ENCODE assay signal across 24 mouse cellular contexts in genomic region chr3:11601496-11601895, GRCm38 (mm10).
DNase-seq lines count a peak whose midpoint lies in the region; ATAC-seq lines count a peak whose summit lies in the region.
"Had no signal": no experiment of that assay in that cellular context is flagged by ENCODE, and none has a peak within 500 bp of the region (broad histone marks: within the 10 kb centered on the region; RNA-seq: fewer than 3 reads in every experiment).

No protein-coding gene starts in this region.

- no peaks in the 10 kb centered on the region for H3K27me3 ChIP-seq in forebrain, embryonic 14.5 days (replicated peaks; ENCODE audit: control insufficient read depth, insufficient read depth, low read length)
- no peaks in the 10 kb centered on the region for H3K27me3 ChIP-seq in forebrain, embryonic 12.5 days
- H3K27me3 ChIP-seq: heart, embryonic 12.5 days; intestine, embryonic 15.5 days; midbrain, embryonic 12.5 days had no signal

- H3K36me3 ChIP-seq in forebrain, embryonic 14.5 days (ENCODE audit: control insufficient read depth, insufficient read depth, low read length): no peaks in the 10 kb centered on the region
- H3K36me3 ChIP-seq in forebrain, embryonic 12.5 days (replicated peaks): no peaks in the 10 kb centered on the region
- H3K36me3 ChIP-seq: heart, embryonic 12.5 days; hindbrain, embryonic 10.5 days; intestine, embryonic 15.5 days; midbrain, embryonic 12.5 days had no signal

- no peak overlapping the region for H3K4me2 ChIP-seq in forebrain, embryonic 14.5 days (ENCODE audit: low read length)
- no peak overlapping the region for H3K4me2 ChIP-seq in forebrain, embryonic 12.5 days
- H3K4me2 ChIP-seq: heart, embryonic 12.5 days; intestine, embryonic 15.5 days; lung, embryonic 14.5 days; midbrain, embryonic 12.5 days had no signal

- no peaks in the 10 kb centered on the region for H3K9me3 ChIP-seq in forebrain, embryonic 14.5 days (replicated peaks; ENCODE audit: control insufficient read depth, low read length)
- H3K9me3 ChIP-seq in forebrain, embryonic 12.5 days: no peaks in the 10 kb centered on the region
- H3K9me3 ChIP-seq: heart, embryonic 12.5 days; hindbrain, embryonic 10.5 days; intestine, embryonic 15.5 days; midbrain, embryonic 12.5 days had no signal

- no peak; the same call in 1 of the 2 replicates for ATAC-seq in forebrain, embryonic 14.5 days
- no peak for ATAC-seq in forebrain, embryonic 12.5 days (ENCODE audit: low FRiP score)
- ATAC-seq: activated CD4-positive, CD25-positive, alpha-beta regulatory T cell, adult 4 months; hindbrain, embryonic 16.5 days; intestine, embryonic 15.5 days had no signal

- peak; percentile 36 for DNase-seq in forebrain, embryonic 14.5 days (ENCODE audit: low spot score)
- peak; percentile 3 for DNase-seq in right cerebral cortex, adult 18-20 months
- DNase-seq in right cerebral cortex, postnatal 4 days: no peak
- DNase-seq in layer of hippocampus, adult 9-11 months: peak; percentile 68
- DNase-seq in natural killer cell, adult 2 months (ENCODE audit: low spot score in 2 of 2): no peak
- DNase-seq in gastrocnemius, postnatal 10 days: no peak
- DNase-seq: adrenal gland, postnatal 14 days; cerebellum, adult 11 months; cerebellum, postnatal 10 days; heart, adult 18-20 months; heart, postnatal 10 days; kidney, adult 8-10 months; kidney, postnatal 10 days; lung, embryonic 14.5 days; right cerebral cortex, postnatal 25 days; thymus, postnatal 14 days had no signal

- no peak overlapping the region for H3K27ac ChIP-seq in forebrain, embryonic 14.5 days (ENCODE audit: low read depth, low read length)
- H3K27ac ChIP-seq in forebrain, embryonic 12.5 days: no peak overlapping the region
- H3K27ac ChIP-seq: hindbrain, embryonic 10.5 days; intestine, embryonic 15.5 days; liver, embryonic 14.5 days; midbrain, embryonic 12.5 days had no signal

- no peak overlapping the region for H3K9ac ChIP-seq in forebrain, embryonic 14.5 days (ENCODE audit: low read length)
- no peak overlapping the region for H3K9ac ChIP-seq in forebrain, embryonic 12.5 days
- H3K9ac ChIP-seq: heart, embryonic 12.5 days; intestine, embryonic 15.5 days; liver, embryonic 14.5 days; lung, embryonic 14.5 days; midbrain, embryonic 12.5 days had no signal

- no peak overlapping the region for H3K4me3 ChIP-seq in forebrain, embryonic 14.5 days (ENCODE audit: low read depth, low read length)
- H3K4me3 ChIP-seq in forebrain, embryonic 12.5 days (replicated peaks): no peak overlapping the region
- H3K4me3 ChIP-seq: heart, embryonic 12.5 days; hindbrain, embryonic 10.5 days; intestine, embryonic 15.5 days; midbrain, embryonic 12.5 days had no signal

- no peaks in the 10 kb centered on the region for H3K4me1 ChIP-seq in forebrain, embryonic 14.5 days (ENCODE audit: control insufficient read depth, insufficient read depth, low read length)
- H3K4me1 ChIP-seq in forebrain, embryonic 12.5 days: no peaks in the 10 kb centered on the region
- H3K4me1 ChIP-seq: heart, embryonic 12.5 days; hindbrain, embryonic 10.5 days; intestine, embryonic 15.5 days; midbrain, embryonic 12.5 days had no signal

Comparison
In these comparisons a context has a peak if more than half of its experiments do, and no peak if none do; other contexts are left out.
1. DNase-seq: peak in forebrain, embryonic 14.5 days (single experiment), right cerebral cortex, adult 18-20 months (single experiment) and layer of hippocampus, adult 9-11 months (single experiment); none in right cerebral cortex, postnatal 4 days (single experiment), natural killer cell, adult 2 months (0 of 2) and gastrocnemius, postnatal 10 days (single experiment).